Mouse (Mus musculus) 3134 (cell line): Measurements from ENCODE around the gene 6330409D20Rik.

Experiments
- DNase-seq: peaks from one replicate; pipeline ENCODE4 v3.0.0-alpha.2; 2011; ENCODE audit warnings: low spot score; ENCODE audit not compliant: insufficient read length; ENCODE audit errors: extremely low read depth

The 6330409D20Rik gene

GRCm38 (mm10) chr2:32740916-32741272, at the start of gene 6330409D20Rik:
6330409D20Rik (minus strand) TSS chr2:32741016.
- no peak for DNase-seq

GRCm38 (mm10) chr2:32788581-32788980, 47.8 kb upstream of the 6330409D20Rik start:
- DNase-seq = no peak

GRCm38 (mm10) chr2:32787176-32787575, 46.4 kb upstream of the 6330409D20Rik start:
- peak; percentile 45 for DNase-seq

GRCm38 (mm10) chr2:32784048-32784681, 43.3 kb upstream of the 6330409D20Rik start, which contains the start of gene Cfap157:
Cfap157 (minus strand) TSS chr2:32784428.
- no peak for DNase-seq

GRCm38 (mm10) chr2:32781710-32782109, 40.9 kb upstream of the 6330409D20Rik start:
- no peak for DNase-seq

GRCm38 (mm10) chr2:32779714-32780113, 38.9 kb upstream of the 6330409D20Rik start:
- no peak for DNase-seq

GRCm38 (mm10) chr2:32779131-32779530, 38.3 kb upstream of the 6330409D20Rik start:
- no peak for DNase-seq

- no peak for DNase-seq
Observed at GRCm38 (mm10) chr2:32778081-32778480, 37.3 kb upstream of the 6330409D20Rik start.

GRCm38 (mm10) chr2:32776192-32776591, 35.4 kb upstream of the 6330409D20Rik start:
- peak; percentile 76 for DNase-seq

GRCm38 (mm10) chr2:32775359-32776074, 34.7 kb upstream of the 6330409D20Rik start, which contains the start of the genes Ttc16 and Ptrh1:
Ttc16 (minus strand) TSS chr2:32775633.
Ptrh1 (plus strand) TSS chr2:32775786.
- peak; percentile 99 for DNase-seq

GRCm38 (mm10) chr2:32772626-32773279, 31.9 kb upstream of the 6330409D20Rik start:
- DNase-seq = no peak

- DNase-seq = no peak
Observed at GRCm38 (mm10) chr2:32771886-32772285, 31.1 kb upstream of the 6330409D20Rik start.

GRCm38 (mm10) chr2:32769327-32770085, 28.7 kb upstream of the 6330409D20Rik start:
- DNase-seq = no peak

- no peak for DNase-seq
Observed at GRCm38 (mm10) chr2:32768661-32769285, 28.0 kb upstream of the 6330409D20Rik start.

GRCm38 (mm10) chr2:32767241-32767640, 26.4 kb upstream of the 6330409D20Rik start:
- DNase-seq = no peak

GRCm38 (mm10) chr2:32763353-32763752, 22.5 kb upstream of the 6330409D20Rik start:
- no peak for DNase-seq

GRCm38 (mm10) chr2:32761859-32762258, 21.0 kb upstream of the 6330409D20Rik start:
- no peak for DNase-seq

- no peak for DNase-seq
Observed at GRCm38 (mm10) chr2:32761361-32761760, 20.5 kb upstream of the 6330409D20Rik start.

GRCm38 (mm10) chr2:32759001-32759400, 18.2 kb upstream of the 6330409D20Rik start:
- DNase-seq = no peak

- no peak for DNase-seq
Observed at GRCm38 (mm10) chr2:32758503-32758902, 17.7 kb upstream of the 6330409D20Rik start.
